8 mouse cellular contexts compared by ENCODE assay signal in the genomic region with DNA sequence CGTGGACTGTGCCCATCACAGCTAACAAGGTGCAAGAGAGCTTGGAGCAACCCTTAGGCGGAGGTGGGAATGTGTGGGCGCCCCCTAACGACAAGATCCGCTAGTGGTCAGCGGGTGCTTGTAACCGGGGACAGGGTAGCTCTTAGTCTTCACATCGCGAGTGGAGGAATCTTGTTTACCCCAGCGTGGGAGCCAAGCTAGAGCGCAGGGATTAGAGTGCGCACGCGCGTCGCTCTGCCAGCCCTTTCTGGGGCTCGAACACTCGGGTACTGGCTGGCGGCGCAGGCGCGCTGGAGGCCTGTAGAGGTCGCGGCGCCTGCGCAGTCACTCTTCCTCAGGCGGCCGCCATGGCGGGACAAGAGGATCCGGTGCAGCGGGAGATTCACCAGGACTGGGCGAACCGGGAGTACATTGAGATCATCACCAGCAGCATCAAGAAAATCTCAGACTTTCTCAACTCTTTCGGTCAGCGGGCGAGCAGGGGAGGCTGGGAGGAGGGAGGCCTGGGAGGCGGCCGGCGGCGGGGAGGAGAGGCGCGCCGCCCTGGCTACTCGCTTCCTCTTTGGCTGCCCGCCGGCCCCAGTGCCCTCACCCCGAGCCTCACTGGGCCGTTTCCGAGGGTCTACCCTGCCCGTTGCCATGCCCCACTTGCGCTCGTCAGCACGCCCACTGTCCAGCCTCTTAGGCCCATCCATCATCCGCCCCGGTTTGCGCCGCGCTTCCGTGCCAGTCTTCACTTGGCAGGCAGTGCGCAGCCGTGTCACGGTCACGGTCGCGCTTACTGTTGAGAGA. TPM values are rescaled to one million over a fixed set of nuclear protein-coding genes. Genes with fewer than 3 reads are reported as not detected.
A peak's percentile ranks its signal among the peaks of the same experiment; 100 is the strongest.
DNase-seq lines count a peak whose midpoint lies in the region; ATAC-seq and TF ChIP-seq lines count a peak whose summit lies in the region.

Gene Brk1 (plus strand): TSS at position 341 of the 792 bp plus-strand sequence.

- no peaks in the 10 kb centered on the region for H3K27me3 ChIP-seq in ES-Bruce4 (ENCODE audit: control insufficient read depth, insufficient read depth, low read length, poor library complexity, severe bottlenecking)
- H3K27me3 ChIP-seq in forebrain, embryonic 14.5 days (replicated peaks; ENCODE audit: control insufficient read depth, insufficient read depth, low read length) = no peaks in the 10 kb centered on the region

- peak within 1 kb of the TSS; percentile 75 for H3K9ac ChIP-seq in ES-Bruce4 (ENCODE audit: low read depth, poor library complexity, severe bottlenecking)
- H3K9ac ChIP-seq in forebrain, embryonic 14.5 days (ENCODE audit: low read length) = peak within 1 kb of the TSS; percentile 85

- under 1% methylated on average over 64 of the region's 65 CpGs for WGBS in forebrain, embryonic 14.5 days
- WGBS in lung, adult 2 months = under 1% methylated on average over 65 of the region's 65 CpGs

- no peaks in the 10 kb centered on the region for H3K4me1 ChIP-seq in ES-Bruce4 (ENCODE audit: control insufficient read depth, insufficient read depth, low read length)
- H3K4me1 ChIP-seq in forebrain, embryonic 14.5 days (ENCODE audit: control insufficient read depth, insufficient read depth, low read length) = peaks cover 9% of the 10 kb centered on the region
- peaks cover 5% of the 10 kb centered on the region; the same call in 1 of the 2 replicates for H3K4me1 ChIP-seq in lung, adult 2 months (ENCODE audit: control insufficient read depth, insufficient read depth, low read length)

- 0 out of 2 replicates have a peak, but pooled peaks cover 2% of the 10 kb centered on the region for H3K36me3 ChIP-seq in ES-Bruce4 (ENCODE audit: control insufficient read depth, insufficient read depth, low read length, poor library complexity, severe bottlenecking)
- H3K36me3 ChIP-seq in forebrain, embryonic 14.5 days (ENCODE audit: control insufficient read depth, insufficient read depth, low read length) = peaks cover 5% of the 10 kb centered on the region; the same call in 1 of the 2 replicates

- peak; percentile 93 for DNase-seq in forebrain, embryonic 14.5 days (ENCODE audit: low spot score)
- peak; percentile 88 to 93 for DNase-seq in heart, postnatal 14 days
- DNase-seq in layer of hippocampus, adult 18-20 months (ENCODE audit: low spot score in 2 of 2) = peak; percentile 86 to 94
- DNase-seq in lung, adult 2 months = peak; percentile 84
- peak; percentile 77 to 85 for DNase-seq in thymus, adult 18-20 months

- H3K27ac ChIP-seq in ES-Bruce4 (ENCODE audit: insufficient read depth, low read length) = no peak within 1 kb of the TSS
- peak within 1 kb of the TSS; percentile 70 for H3K27ac ChIP-seq in forebrain, embryonic 14.5 days (ENCODE audit: low read depth, low read length)

- peak; percentile 91 for ATAC-seq in cerebellum, adult (ENCODE audit: insufficient number of reproducible peaks, low FRiP score, low TSS enrichment)
- ATAC-seq in forebrain, embryonic 14.5 days = peak; percentile 95
- peak; percentile 65 for ATAC-seq in neutrophil, adult 5-6 weeks (ENCODE audit: extremely low read depth, insufficient number of reproducible peaks, low FRiP score, poor library complexity, severe bottlenecking)

- H3K9me3 ChIP-seq in ES-Bruce4 (replicated peaks; ENCODE audit: control insufficient read depth, insufficient read depth, low read length, poor library complexity, severe bottlenecking) = no peaks in the 10 kb centered on the region
- H3K9me3 ChIP-seq in forebrain, embryonic 14.5 days (replicated peaks; ENCODE audit: control insufficient read depth, low read length) = no peaks in the 10 kb centered on the region

- intact Hi-C loops in heart, postnatal 14 days (cut with DNase I) = loop anchor here (5.0 kb wide), 1 partner anchor 72 kb away; the partner anchor contains the start of genes Emc3 and Fancd2

- peak within 1 kb of the TSS; percentile 80 for H3K4me2 ChIP-seq in forebrain, embryonic 14.5 days (ENCODE audit: low read length)

- peak; percentile 53 for TF ChIP-seq POLR2A in ES-Bruce4 (IDR thresholded peaks at IDR 0.05; ENCODE audit: insufficient read depth, low read length)
- peak; percentile 71; the same call in 1 of the 2 replicates for TF ChIP-seq POLR2A in lung, adult 2 months (IDR thresholded peaks at IDR 0.05; ENCODE audit: borderline replicate concordance, extremely low read depth, low read depth, low read length)

- no peak for TF ChIP-seq EP300 in ES-Bruce4 (IDR thresholded peaks at IDR 0.05; ENCODE audit: insufficient read depth, low read depth, low read length)

- peak within 1 kb of the TSS; percentile 96 for H3K4me3 ChIP-seq in ES-Bruce4 (ENCODE audit: low read depth, low read length)
- H3K4me3 ChIP-seq in forebrain, embryonic 14.5 days (ENCODE audit: low read depth, low read length) = peak within 1 kb of the TSS; percentile 82
- peak within 1 kb of the TSS; percentile 91 for H3K4me3 ChIP-seq in lung, adult 2 months (replicated peaks; ENCODE audit: extremely low read depth, low read depth, low read length)

- TF ChIP-seq CTCF in ES-Bruce4 (IDR thresholded peaks at IDR 0.05; ENCODE audit: low read depth, low read length) = peak; percentile 46
- peak; percentile 35 for TF ChIP-seq CTCF in lung, adult 2 months (IDR thresholded peaks at IDR 0.05; ENCODE audit: insufficient read depth, low read length)

RNA-seq across cellular contexts. Expression of gene Brk1, which starts in this region (rescaled TPM):
- 96.3 and 105 TPM in 2 replicates for polyA plus RNA-seq in ES-Bruce4 (2011; ENCODE audit: insufficient read depth, insufficient read length, low read depth, missing spikeins)
- polyA plus RNA-seq in forebrain, embryonic 14.5 days (2014; fragmentation: Nextera tagmentation; extraction: Ambion mirVana) = 280 and 307 TPM in 2 replicates
- total RNA-seq in heart, postnatal 14 days (2021) = 10 to 100 TPM; 76.1 to 80.0 TPM
- total RNA-seq in layer of hippocampus, adult 18-20 months (2021) = 100 to 1,000 TPM; 221 to 222 TPM
- 101 and 184 TPM in 2 replicates for polyA plus RNA-seq in lung, adult 2 months (2012; rRNA removed)
- total RNA-seq in neutrophil, adult 5-6 weeks (2017) = 94.3 and 105 TPM in 2 replicates
